Mouse (Mus musculus) intestine, embryonic 15.5 days (tissue): Measurements from ENCODE around the gene Poc1b. TPM values are rescaled to one million over a fixed set of nuclear protein-coding genes. Genes with fewer than 3 reads are reported as not detected.

Experiments
- ATAC-seq: fragments of 200-750 bp; cut with Nextera tagmentation; 2 replicates; pipeline ENCODE4 v1.8.0; 2017; ENCODE audit warnings: moderate TSS enrichment, moderate library complexity
- H3K27ac ChIP-seq: fragments of 300-500 bp; sonication (generic); 2 replicates; pipeline ENCODE4 v1.5.1; 2015; ENCODE audit warnings: mild to moderate bottlenecking, inconsistent platforms
- H3K27me3 ChIP-seq: fragments of 300-500 bp; sonication (generic); replicated peaks from 2 replicates; pipeline ENCODE4 v1.6.1; 2015; ENCODE audit warnings: inconsistent platforms
- H3K36me3 ChIP-seq: fragments of 300-500 bp; sonication (generic); 2 replicates; pipeline ENCODE4 v1.6.1; 2015; ENCODE audit warnings: inconsistent platforms
- H3K4me1 ChIP-seq: fragments of 300-500 bp; sonication (generic); replicated peaks from 2 replicates; pipeline ENCODE4 v1.6.1; 2015; ENCODE audit warnings: inconsistent platforms
- H3K4me2 ChIP-seq: fragments of 300-500 bp; sonication (generic); replicated peaks from 2 replicates; pipeline ENCODE4 v1.6.1; 2015; ENCODE audit warnings: mild to moderate bottlenecking, inconsistent platforms
- H3K4me3 ChIP-seq: fragments of 300-500 bp; sonication (generic); replicated peaks from 2 replicates; pipeline ENCODE4 v1.5.1; 2015; ENCODE audit warnings: inconsistent platforms
- H3K9ac ChIP-seq: fragments of 300-500 bp; sonication (generic); 2 replicates; pipeline ENCODE4 v1.6.1; 2015; ENCODE audit warnings: inconsistent platforms
- H3K9me3 ChIP-seq: fragments of 300-500 bp; sonication (generic); 2 replicates; pipeline ENCODE4 v1.6.1; 2016; ENCODE audit warnings: inconsistent platforms
- WGBS: fragments of 180-500 bp; shearing (Covaris S2); methylation state at CpG from one replicate; pipeline ENCODE4 v1.1.7; 2015; 5-methylcytosine and 5-hydroxymethylcytosine counted together
- polyA plus RNA-seq: library from polyadenylated mRNA; unstranded; fragments of >200 nt; fragmentation: Nextera tagmentation; extraction: Ambion mirVana; gene quantifications from 2 replicates; pipeline ENCODE4 v1.2.1, GENCODE M21; 2015

Gene Poc1b
- polyA plus RNA-seq, 1 experiment from 2014 or later: 23.3 TPM

- Histone ChIP-seq H3K4me3 (no peak overlapping the region), H3K4me2 (no peak overlapping the region), H3K9me3 (no peaks in the 10 kb centered on the region), H3K36me3 (no peaks in the 10 kb centered on the region), H3K9ac (no peak overlapping the region), H3K27ac (no peak overlapping the region), H3K27me3 (no peaks in the 10 kb centered on the region), H3K4me1 (peaks cover 18% of the 10 kb centered on the region; the same call in 1 of the 2 replicates)
- ATAC-seq: peak; percentile 66
- WGBS: 46% methylated on average over 7 of the region's 7 CpGs
Measured at GRCm38 (mm10) chr10:99165751-99166282, 59.0 kb downstream of the Poc1b start.

DNA sequence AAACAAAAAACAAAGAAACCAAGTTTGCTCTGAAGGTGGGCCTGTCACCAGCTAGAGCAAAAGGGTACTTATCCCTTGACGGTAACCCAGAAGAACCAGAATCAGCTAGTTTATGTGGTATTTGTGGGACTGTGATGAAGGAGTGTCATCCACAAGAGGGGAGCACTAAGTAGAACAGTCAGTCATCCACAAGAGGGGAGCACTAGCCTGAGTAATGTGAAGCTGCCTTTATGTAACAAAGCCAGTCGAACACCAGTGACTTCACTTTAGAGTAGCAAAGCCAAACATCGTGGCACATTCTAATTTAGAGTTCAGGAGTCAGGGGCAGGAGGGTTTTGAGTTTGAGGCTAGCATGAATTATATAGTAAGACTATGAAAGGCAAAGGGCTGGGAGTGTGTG, 59.6 kb downstream of the Poc1b start:
- H3K27me3 ChIP-seq: no peaks in the 10 kb centered on the region
- H3K4me3 ChIP-seq: no peak overlapping the region
- H3K4me1 ChIP-seq: peaks cover 22% of the 10 kb centered on the region; the same call in 1 of the 2 replicates
- ATAC-seq: 0 out of 2 replicates have a peak, but pooled peaks have one; percentile 23
- WGBS: 59% methylated on average over 3 of the region's 3 CpGs
- no peak overlapping the region for H3K4me2 ChIP-seq
- no peak overlapping the region for H3K27ac ChIP-seq
- H3K36me3 ChIP-seq: no peaks in the 10 kb centered on the region
- no peaks in the 10 kb centered on the region for H3K9me3 ChIP-seq
- H3K9ac ChIP-seq: no peak overlapping the region

DNA sequence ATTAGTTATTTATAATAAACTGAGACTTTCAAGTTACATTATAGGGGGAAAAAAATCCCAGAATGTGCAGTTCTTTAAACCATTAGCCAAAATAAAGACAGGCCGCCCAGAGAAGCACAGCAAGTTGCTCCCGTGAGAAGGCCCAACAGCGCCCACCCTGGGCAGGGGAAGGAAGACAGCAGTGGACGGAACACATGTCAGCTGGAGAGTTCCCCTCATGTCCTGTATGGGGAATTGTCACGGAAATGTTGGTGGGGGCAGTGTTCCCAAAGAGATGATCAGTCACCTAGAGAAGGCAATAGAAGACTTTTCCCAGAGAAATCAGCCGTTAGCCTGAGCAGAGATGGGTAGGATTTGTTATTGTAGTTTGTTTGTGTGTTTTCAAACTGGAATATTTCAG, 61.6 kb downstream of the Poc1b start:
- Histone ChIP-seq H3K4me3 (no peak overlapping the region), H3K27me3 (no peaks in the 10 kb centered on the region), H3K36me3 (no peaks in the 10 kb centered on the region), H3K4me1 (peaks cover 25% of the 10 kb centered on the region; the same call in 1 of the 2 replicates), H3K27ac (no peak overlapping the region), H3K4me2 (no peak overlapping the region), H3K9ac (no peak overlapping the region), H3K9me3 (no peaks in the 10 kb centered on the region)
- 75% methylated on average over 6 of the region's 6 CpGs for WGBS
- no peak for ATAC-seq

- Histone ChIP-seq H3K9me3 (no peaks in the 10 kb centered on the region), H3K36me3 (no peaks in the 10 kb centered on the region), H3K4me1 (peaks cover 25% of the 10 kb centered on the region; the same call in 1 of the 2 replicates), H3K27me3 (no peaks in the 10 kb centered on the region), H3K4me3 (no peak overlapping the region), H3K27ac (0 out of 2 replicates have a peak overlapping the region, but pooled peaks have one; percentile 8), H3K4me2 (no peak overlapping the region), H3K9ac (no peak overlapping the region)
- ATAC-seq: 0 out of 2 replicates have a peak, but pooled peaks have one; percentile 13
- WGBS: 66% methylated on average over 11 of the region's 11 CpGs
Measured at GRCm38 (mm10) chr10:99168840-99169764, 62.3 kb downstream of the Poc1b start.

DNA sequence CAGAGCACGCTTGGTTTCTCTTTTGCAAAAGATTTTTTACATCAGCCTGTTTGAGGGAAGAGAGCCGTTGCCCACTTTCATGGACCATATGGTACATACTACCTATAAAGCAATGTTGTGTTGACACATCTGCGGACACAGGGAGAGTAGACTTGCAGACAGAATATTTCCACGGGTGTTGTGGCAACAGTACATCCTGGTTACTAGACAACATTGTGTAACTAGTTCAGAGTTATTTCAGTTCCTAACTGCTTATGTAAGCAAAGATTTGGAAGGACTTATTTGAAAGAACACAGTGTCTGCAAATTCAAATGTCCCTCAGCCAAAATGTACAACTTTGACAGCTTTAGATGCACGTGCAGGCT, 62.9 kb downstream of the Poc1b start:
- Histone ChIP-seq H3K36me3 (no peaks in the 10 kb centered on the region), H3K9me3 (no peaks in the 10 kb centered on the region), H3K4me3 (no peak overlapping the region), H3K27me3 (no peaks in the 10 kb centered on the region), H3K9ac (no peak overlapping the region), H3K4me2 (no peak overlapping the region), H3K4me1 (peaks cover 25% of the 10 kb centered on the region; the same call in 1 of the 2 replicates), H3K27ac (0 out of 2 replicates have a peak overlapping the region, but pooled peaks have one; percentile 8)
- WGBS: 41% methylated on average over 5 of the region's 5 CpGs
- no peak for ATAC-seq

DNA sequence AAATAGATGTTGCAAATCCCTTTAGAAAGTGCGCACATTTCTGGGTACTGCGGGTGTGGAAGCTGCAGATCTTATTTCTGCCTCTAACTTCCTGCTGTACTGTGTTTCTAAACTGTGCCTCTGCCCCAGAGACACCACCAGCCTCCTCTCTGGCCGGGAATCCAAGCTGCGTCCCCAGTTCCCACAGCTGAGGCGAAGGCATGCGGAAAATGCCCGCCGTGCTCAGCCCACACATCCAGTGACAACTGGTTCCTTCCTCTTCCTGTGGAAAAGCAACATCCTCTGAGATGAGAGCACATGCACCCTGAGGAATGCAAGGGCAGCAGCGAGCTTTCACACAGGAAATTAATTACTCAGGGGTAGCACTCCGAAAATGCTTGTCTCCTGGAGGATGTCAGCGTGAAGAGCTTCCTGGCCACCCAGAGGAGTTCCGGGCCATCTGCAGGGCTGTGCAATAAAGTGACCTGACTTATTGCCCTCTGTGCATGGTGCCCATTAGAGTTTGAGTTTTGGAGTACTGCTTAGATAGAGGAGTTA, 65.2 kb downstream of the Poc1b start:
- Histone ChIP-seq H3K4me3 (no peak overlapping the region), H3K27me3 (no peaks in the 10 kb centered on the region), H3K36me3 (no peaks in the 10 kb centered on the region), H3K9me3 (no peaks in the 10 kb centered on the region), H3K4me1 (peaks cover 16% of the 10 kb centered on the region; the same call in 1 of the 2 replicates), H3K27ac (peak overlapping the region; percentile 82), H3K4me2 (0 out of 2 replicates have a peak overlapping the region, but pooled peaks have one; percentile 12), H3K9ac (no peak overlapping the region)
- 27% methylated on average over 12 of the region's 12 CpGs for WGBS
- ATAC-seq: peak; percentile 80

DNA sequence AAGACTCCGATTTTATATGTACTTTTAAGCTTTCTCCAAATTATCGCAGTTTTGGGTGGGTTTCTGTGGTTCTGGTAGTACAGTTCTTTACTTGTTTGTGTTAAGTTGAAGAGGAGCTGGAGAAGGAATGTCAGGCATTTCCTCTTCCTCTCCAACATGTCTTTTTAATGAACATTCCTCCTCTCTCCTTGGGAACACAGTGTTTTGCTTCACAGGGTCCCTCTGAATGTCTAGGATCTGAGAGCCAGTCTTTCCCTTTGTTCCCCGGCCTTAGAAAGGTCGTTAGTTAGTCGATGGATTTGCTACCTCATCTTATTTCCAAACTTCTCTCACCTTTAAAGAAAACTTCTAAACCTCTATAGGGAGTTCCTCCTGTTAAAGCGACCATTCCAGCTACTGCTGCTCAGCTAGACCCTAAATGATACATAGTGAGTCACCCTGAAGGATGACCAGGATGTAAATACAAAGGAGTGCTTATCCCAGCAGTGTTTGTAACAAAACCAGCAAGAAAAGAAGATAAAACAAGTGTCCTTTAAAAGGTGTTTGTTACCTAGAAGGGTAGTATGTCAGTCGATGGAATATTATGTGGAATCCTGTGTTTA, 66.2 kb downstream of the Poc1b start:
- Histone ChIP-seq H3K27me3 (no peaks in the 10 kb centered on the region), H3K4me3 (no peak overlapping the region), H3K9ac (no peak overlapping the region), H3K36me3 (no peaks in the 10 kb centered on the region), H3K4me1 (peaks cover 16% of the 10 kb centered on the region; the same call in 1 of the 2 replicates), H3K4me2 (no peak overlapping the region), H3K9me3 (no peaks in the 10 kb centered on the region), H3K27ac (peak overlapping the region; percentile 9; the same call in 1 of the 2 replicates)
- 37% methylated on average over 7 of the region's 7 CpGs for WGBS
- no peak for ATAC-seq

DNA sequence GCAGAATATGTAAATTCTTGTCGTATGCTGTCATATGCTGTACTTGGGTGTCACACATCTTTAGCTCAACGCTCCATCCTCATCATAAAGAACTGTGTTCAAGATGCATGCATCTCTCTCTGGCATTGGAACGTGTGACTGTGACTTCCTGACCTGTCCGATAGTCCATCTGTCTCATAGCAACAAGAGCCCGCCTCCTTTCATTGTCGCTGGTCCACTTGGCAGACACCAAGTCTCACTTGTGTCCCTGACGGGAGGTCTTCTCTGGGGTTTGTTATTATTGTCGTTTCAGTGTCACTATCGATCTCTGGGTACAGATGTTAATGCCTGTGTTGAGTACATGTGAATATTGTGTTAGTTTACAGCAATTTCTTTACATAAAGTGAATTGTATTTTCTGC, 70.1 kb downstream of the Poc1b start:
- H3K9ac ChIP-seq: no peak overlapping the region
- no peaks in the 10 kb centered on the region for H3K27me3 ChIP-seq
- H3K4me1 ChIP-seq: peaks cover 2% of the 10 kb centered on the region; the same call in 1 of the 2 replicates
- H3K36me3 ChIP-seq: no peaks in the 10 kb centered on the region
- no peak for ATAC-seq
- WGBS: 83% methylated on average over 9 of the region's 9 CpGs
- H3K4me2 ChIP-seq: no peak overlapping the region
- no peak overlapping the region for H3K4me3 ChIP-seq
- H3K27ac ChIP-seq: no peak overlapping the region
- no peaks in the 10 kb centered on the region for H3K9me3 ChIP-seq

DNA sequence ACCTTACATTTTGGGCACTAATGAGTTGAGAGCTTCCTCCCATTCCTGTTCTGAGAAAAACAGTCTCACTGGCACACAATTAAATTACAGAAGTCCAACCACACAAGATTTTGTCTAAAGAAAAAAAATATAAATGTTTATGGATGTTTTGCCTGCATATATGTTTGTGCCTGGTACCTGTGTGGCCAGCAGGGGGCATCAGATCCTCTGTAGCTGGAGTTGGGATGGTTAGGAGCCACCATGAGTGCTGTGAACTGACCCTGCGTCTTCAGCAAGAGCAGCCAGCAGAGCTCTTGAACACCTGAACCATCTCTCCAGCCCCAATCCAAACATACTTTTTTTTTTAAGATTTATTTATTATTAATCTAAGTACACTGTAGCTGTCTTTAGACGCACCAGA, 71.3 kb downstream of the Poc1b start:
- H3K4me3 ChIP-seq: no peak overlapping the region
- H3K27me3 ChIP-seq: no peaks in the 10 kb centered on the region
- no peaks in the 10 kb centered on the region for H3K4me1 ChIP-seq
- no peak overlapping the region for H3K27ac ChIP-seq
- no peak overlapping the region for H3K9ac ChIP-seq
- no peaks in the 10 kb centered on the region for H3K9me3 ChIP-seq
- WGBS: 87% methylated on average over 2 of the region's 2 CpGs
- no peak overlapping the region for H3K4me2 ChIP-seq
- ATAC-seq: no peak
- H3K36me3 ChIP-seq: no peaks in the 10 kb centered on the region

DNA sequence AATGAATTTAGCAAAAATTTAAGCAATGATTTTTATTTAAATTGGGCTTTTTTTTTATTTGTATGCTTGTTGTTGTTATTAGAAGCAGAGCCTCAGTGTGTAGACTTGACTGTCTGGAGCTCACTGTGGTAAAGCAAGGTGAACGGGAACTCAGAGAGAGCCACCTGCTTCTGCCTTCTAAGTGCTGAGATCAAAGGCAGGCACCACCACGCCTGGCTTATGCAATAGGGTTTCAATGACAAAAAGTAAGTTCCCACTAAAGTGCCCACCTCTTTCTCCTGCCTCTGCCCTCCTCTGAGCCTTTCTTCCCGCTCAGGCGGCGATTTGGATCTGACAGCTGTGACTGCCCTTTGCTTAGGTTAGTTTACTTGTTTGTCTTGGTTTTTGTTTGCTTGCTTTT, 72.3 kb downstream of the Poc1b start:
- 94% methylated on average over 5 of the region's 5 CpGs for WGBS

GRCm38 (mm10) chr10:99179566-99179965, 72.7 kb downstream of the Poc1b start:
- no peak for ATAC-seq
- WGBS: 90% methylated on average over 4 of the region's 4 CpGs
- no peak overlapping the region for H3K9ac ChIP-seq
- H3K4me2 ChIP-seq: no peak overlapping the region
- H3K9me3 ChIP-seq: no peaks in the 10 kb centered on the region
- H3K27ac ChIP-seq: no peak overlapping the region
- H3K4me1 ChIP-seq: no peaks in the 10 kb centered on the region
- H3K4me3 ChIP-seq: no peak overlapping the region
- no peaks in the 10 kb centered on the region for H3K27me3 ChIP-seq
- H3K36me3 ChIP-seq: no peaks in the 10 kb centered on the region

More for the DNA sequence above, 72.3 kb downstream of the Poc1b start:
- no peaks in the 10 kb centered on the region for H3K9me3 ChIP-seq
- H3K27me3 ChIP-seq: no peaks in the 10 kb centered on the region
- H3K4me3 ChIP-seq: no peak overlapping the region
- no peak overlapping the region for H3K4me2 ChIP-seq
- no peak overlapping the region for H3K9ac ChIP-seq
- H3K36me3 ChIP-seq: no peaks in the 10 kb centered on the region
- ATAC-seq: no peak
- no peak overlapping the region for H3K27ac ChIP-seq
- no peaks in the 10 kb centered on the region for H3K4me1 ChIP-seq

GRCm38 (mm10) chr10:99181497-99181896, 74.7 kb downstream of the Poc1b start:
- no peaks in the 10 kb centered on the region for H3K9me3 ChIP-seq
- no peak for ATAC-seq
- no peaks in the 10 kb centered on the region for H3K27me3 ChIP-seq
- H3K4me1 ChIP-seq: no peaks in the 10 kb centered on the region
- no peak overlapping the region for H3K4me3 ChIP-seq
- no peak overlapping the region for H3K27ac ChIP-seq
- H3K9ac ChIP-seq: no peak overlapping the region
- H3K36me3 ChIP-seq: no peaks in the 10 kb centered on the region
- 90% methylated on average over 8 of the region's 8 CpGs for WGBS
- no peak overlapping the region for H3K4me2 ChIP-seq
